Mouse (Mus musculus): ENCODE measurements around the gene Uhrf1bp1.

Uhrf1bp1 gene

DNA sequence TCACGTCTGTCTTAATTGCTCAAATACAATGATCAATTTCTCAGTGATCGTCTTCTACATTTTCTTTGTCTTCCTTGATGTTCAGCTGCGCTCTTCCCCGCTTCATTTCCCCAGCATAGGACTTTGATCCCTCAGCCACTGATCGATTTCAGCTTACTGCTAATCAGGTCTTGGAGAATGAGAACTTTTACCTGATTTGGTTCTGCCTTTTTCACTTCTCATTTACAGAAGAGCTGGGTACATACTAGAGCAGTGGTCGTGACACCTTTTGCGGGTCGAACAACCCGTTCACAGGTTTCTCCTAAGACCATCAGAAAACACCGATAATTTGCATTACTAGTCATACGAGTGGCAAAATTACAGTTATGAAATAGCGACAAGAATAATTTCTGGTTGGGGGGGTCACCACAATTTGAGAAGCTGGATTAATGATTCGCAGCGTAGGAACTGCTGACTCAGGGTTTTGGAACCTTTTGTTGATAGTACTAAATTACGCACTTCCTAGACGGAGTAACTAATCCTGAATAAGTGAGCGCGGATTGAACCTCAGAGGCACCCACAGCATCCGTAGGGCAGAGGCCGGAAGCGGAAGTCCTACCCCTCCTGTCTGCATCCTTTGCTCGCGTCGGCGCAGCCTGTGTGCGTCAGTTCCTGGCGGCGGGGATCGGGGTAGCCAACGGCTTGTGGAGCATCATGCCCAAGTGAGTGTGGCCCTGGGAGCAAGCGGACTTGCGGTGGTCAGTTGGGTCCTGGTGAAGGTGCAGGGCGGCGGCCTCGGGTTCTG is 16.6 kb upstream of the Uhrf1bp1 start:
- DNase-seq (ENCODE audit: low spot score in 2 of 2): peak; percentile 91 to 94

DNA sequence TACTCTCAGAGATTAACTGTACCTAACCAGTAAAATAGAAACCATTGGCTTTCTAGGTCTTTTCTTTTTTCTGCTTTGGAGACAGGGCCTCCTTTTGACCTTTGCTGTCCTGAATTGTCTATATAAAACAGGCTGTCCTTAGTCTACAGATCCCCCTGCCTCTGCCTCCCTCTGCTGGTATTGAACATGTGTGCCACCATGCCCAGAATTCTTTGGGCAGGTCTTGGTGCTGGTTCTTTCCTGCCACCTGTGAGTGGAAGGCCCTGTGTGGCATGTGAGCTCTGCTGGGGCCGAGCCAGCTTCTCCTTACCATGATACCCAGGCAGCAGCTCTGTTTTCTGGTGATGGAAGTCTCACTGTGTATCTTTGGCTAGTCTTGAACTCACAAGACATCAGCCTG is 7.9 kb upstream of the Uhrf1bp1 start:
- DNase-seq (ENCODE audit: low spot score in 2 of 2): no peak

DNA sequence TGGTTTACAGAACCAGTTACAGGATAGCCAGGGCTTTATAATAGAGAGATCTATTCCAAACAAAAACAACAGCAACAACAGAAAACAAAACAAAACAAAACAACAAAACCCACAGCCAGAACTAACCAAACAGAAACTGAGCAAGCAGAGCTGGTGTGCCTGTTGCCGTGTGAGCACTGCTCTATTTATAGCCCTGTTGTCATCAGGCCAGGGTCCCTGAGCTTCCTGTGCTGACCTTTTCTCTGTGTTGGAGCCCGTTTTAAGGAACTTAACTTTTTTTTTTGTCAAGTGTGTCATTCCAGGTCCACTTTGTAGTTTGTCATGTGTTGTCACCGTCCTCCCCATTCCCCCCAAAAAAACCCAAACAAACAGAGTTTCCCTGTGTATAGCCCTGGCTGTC is 5.2 kb upstream of the Uhrf1bp1 start:
- no peak for DNase-seq (ENCODE audit: low spot score in 2 of 2)

DNA sequence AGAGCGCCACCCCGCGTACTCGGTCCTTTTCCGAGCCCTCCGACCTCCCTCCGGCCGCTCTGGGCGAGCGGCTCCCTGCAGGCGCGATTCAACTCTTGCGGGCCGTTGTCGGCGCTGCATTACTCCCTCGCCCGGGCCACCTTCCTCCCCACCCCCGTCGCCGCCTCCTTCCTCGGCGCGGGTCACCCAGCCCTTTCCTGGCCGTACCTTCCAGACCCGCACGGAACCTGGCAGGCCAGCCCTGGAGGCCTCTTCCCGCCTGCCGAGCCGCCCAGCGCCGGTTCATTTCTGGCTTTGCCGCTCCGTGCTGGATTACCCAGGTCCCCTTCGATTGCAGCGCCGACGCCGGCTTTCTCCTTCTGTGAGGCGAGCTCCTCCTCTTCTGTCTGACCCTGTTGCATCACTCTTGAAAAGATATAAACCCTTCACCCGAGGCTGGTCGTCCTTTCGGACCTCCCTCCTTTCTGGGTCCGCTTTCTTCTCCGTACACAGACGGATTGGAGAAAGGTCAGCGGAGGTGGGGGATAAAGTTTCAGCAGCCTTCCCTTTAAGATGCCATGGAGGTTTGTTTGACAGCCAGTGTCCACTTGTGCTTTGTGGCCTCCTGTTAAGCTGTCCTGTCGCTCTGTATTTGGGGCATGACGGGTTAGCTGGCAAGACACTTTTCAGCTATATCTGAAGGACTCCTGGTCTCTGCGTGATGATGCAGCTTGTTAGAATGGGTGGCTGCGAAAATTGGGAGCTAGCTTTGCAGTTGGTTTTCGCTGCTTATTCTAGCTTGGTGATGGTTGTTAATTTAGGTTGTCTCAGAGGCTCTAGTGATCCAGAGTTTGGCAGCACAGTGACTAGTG is 782 bp downstream of the Uhrf1bp1 start:
- DNase-seq (ENCODE audit: low spot score in 2 of 2): peak; percentile 14 to 26

DNA sequence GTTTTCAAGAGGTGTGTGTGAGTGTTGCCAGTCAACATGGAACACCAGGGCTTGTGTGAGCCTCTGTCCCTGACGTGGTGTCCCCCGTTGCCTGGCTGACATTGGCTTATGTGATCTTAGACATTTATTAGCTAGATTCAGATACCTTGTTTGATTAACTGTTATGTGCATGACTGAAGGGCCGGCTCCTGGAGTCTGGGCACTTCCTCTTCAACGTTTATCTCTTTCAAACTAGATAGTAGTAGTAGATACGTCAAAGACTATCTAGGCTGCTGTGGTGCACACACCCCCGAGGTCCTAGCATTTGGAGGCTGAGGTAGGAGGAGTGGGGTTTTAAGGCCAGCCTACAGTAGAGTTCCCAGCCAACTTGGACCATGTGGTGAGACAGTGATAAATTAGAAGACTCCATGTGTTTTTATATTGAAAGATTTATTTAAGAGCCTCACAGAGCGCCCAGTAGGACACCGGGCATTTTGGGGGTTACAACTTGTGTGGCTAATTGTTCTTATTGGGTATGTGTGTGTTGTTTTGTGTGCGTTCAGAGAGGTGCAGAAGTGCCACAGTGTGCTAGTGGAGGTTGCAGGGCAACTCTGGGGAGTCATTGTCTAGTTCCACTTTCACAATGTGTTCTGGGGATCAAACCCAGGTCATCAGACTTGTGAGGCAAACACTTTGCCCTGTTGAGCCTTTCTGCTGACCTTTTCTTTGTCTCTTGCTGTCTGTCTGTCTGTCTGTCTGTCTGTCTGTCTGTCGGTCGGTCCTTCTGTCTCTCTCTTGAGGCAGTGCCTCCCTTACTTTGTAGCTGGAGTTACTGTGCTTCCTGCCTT is 1.6 kb downstream of the Uhrf1bp1 start:
- DNase-seq (ENCODE audit: low spot score in 2 of 2): no peak

DNA sequence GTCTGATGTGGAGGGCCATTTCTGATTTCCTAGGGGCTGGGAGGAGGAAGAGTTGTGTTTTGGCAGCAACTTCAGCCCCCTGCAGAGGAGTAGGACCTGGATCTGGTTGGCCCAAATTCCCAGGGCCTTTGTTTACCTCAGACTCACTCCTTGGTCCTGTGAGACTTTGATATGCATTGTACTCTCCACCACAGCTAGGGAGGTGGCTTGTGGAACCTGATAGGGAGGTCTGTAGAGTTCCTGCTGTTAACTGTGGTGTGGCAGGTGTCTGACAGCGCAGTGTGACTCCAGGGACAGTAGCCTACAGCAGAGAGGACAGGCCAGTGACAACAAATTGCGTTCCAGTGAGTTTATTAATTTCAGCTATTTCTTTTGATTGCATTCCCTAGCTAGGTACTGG is 2.9 kb downstream of the Uhrf1bp1 start:
- DNase-seq (ENCODE audit: low spot score in 2 of 2): no peak

DNA sequence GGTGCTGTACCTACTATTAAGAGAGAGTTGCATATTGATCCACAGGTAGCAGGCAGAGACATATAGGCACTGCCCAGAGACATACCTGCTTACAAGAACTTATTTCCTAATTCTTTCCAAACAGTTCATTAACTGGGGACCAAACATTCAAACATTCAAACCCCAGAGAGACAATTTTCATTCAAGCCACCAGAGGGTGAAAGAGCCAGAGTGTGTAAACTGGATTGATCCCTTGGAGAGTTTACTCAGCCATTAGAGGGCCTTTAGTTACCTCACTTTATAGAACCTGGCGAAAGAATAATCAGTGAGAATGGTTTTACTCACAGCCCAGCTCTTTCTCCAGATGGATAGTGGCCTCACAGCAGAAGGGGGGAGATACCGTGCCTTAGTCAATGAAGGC is 9.2 kb downstream of the Uhrf1bp1 start:
- no peak for DNase-seq (ENCODE audit: low spot score in 2 of 2)

DNA sequence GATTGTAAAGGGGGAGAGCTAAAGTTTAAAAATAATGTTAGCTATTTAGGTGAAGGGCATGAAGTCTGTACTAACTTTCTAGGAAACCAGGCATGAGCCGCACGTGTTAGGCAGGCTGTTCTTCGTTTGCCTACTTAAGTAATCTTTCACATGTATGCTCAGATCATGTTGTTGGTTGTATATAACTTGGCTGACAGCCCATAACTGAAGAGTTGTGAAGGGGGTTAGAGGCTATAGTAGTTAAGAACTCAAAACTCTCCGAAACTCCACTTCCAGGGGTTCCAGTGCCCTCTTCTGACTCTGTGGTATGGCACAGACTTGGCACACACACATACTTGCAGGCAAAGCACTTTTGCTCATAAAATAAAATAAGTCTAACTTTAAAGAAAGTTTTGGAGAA is 10.5 kb downstream of the Uhrf1bp1 start:
- DNase-seq (ENCODE audit: low spot score in 2 of 2): no peak

DNA sequence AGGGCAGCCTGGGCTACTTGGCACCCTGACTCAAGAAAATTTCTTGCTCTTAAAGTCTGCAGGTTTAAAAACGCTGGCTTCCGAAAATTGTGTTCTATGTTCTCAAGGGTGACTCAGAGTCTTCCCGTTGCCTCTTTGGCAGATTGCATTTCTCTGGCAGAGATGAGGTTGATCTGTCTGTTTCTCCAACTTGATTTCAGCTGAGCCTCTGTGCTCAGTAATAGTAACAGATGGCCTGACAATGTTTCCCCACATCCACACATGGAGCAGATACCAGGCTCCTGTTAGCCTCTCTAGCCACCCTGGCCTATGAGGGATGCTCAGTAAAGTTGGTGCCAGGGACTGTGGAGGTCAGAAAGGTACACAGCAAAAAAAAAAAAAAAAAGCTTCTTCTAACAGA is 15.6 kb downstream of the Uhrf1bp1 start:
- DNase-seq (ENCODE audit: low spot score in 2 of 2): peak in 1 of 2 experiments; percentile 12

DNA sequence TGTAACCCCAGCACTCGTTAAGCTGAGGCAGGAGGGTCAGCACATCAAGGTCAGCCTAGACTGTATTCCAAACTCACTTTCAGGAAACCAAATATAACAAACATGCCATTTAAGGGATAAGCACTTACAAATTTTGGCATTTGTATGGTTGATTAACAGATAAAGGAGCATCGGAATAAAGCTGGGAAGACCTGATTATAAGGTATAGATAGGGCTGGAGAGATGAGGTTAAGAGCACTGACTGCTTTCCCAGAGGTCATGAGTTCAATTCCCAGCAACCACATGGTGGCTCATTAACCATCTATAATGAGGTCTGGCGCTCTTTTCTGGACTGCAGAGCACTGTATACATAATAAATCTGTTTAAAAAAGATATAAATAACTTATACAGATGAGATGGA is 17.3 kb downstream of the Uhrf1bp1 start:
- DNase-seq (ENCODE audit: low spot score in 2 of 2): no peak

DNA sequence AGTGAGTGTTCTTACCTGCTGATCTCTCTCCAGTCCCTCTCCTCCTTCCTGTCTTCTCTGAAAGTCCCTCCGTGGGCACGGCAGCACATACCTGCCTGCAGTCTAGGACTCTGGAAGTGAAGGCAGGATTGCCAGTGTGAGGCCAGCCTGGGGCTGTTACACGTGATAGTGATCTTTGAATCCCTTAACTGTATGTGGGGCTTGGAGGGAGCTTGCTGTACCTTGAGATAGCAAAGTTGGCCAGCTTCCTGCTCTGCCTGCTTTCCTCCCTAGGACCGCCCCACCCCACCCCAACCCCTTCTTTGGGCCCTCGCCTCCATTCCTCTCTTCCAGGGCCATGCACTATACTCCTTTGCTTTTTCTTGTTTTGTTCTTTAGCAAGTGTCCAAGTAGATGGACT is 18.3 kb downstream of the Uhrf1bp1 start:
- no peak for DNase-seq (ENCODE audit: low spot score in 2 of 2)

DNA sequence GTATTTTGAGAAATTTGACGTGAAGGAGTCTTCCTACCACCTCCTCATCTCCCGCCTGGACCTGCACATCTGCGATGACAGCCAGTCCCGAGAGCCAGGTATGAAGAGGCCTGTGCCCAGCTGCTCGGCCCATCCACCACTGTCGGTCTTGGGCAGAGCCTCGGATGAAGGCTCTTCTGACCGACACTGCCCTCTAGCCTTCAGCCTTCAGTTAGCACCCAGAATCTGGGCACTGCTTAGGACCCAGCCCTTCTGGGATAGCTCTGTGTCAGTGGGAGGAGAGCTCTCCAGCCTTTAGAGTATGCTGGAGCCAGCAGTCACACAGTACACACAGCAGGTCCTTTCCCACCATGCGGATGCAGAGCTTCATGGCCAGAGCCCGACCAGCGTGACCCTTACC is 25.3 kb downstream of the Uhrf1bp1 start:
- DNase-seq (ENCODE audit: low spot score in 2 of 2): no peak

DNA sequence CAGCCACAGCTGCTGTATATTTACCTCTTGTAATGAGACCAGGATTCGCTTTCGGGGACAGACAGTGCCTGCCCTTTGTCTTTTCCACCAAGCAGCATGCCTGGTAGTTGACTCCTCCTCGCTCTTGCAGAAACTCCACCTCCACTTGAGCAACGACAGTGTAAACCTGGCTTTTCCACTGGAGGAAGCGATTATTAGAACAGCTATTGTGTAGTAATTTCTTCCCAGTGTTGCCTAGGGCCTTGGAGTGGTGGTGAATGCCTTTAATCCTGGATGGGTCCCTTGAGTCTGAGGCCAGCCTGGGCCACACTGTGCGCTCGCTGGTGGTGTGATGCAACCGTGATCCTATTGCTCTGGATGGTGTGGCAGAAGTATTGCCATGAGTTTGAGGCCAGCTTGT is 26.9 kb downstream of the Uhrf1bp1 start:
- DNase-seq (ENCODE audit: low spot score in 2 of 2): no peak

DNA sequence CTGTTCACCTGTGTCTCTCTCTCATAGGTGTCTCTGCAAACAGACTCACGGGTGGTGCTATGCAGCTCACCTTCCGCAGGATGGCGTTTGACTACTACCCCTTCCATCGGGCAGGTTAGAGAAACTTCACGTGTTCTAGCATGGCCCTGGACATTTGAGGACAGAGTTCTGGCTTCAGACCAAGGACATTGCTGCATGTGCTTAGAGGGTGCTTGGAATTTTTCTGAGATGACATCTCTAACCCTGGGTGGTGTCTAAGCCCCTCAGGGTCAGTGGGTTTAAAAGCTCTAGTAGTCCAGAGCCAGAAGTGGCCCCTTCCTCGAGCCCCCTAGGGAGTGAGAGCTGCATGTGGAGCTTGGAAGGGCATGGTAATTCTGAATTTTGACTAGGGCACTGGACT is 27.8 kb downstream of the Uhrf1bp1 start:
- DNase-seq (ENCODE audit: low spot score in 2 of 2): no peak

DNA sequence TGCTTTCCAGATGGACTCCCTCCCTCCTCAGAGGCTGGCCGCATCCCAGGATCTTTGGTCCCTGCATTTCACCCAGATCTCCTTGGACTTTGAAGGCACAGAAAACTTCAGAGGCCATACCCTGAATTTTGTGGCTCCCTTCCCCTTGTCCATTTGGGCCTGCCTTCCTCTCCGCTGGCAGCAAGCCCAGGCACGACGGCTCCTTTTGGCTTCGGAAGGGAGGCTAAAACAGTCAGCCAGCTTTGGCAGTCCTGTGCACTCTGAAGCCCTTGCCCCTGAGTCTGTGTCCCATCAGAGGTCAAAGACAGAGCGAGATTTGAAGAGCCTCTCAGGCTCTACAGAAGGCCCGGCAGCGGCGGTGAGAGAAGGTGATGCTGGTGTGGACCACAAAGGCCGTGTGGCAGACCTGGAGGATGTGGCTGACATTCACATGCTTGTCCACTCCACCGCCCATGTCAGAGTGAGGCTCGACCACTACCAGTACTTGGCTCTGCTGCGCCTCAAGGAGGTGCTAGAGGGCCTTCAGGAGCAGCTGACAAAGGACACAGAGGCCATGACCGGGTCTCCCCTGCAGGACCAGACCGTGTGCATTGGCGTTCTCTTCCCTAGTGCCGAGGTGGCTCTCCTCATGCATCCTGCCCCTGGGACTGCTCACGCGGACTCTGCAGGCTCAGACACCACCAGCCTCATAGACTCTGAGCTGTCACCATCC is 30.4 kb downstream of the Uhrf1bp1 start:
- DNase-seq (ENCODE audit: low spot score in 2 of 2): no peak

DNA sequence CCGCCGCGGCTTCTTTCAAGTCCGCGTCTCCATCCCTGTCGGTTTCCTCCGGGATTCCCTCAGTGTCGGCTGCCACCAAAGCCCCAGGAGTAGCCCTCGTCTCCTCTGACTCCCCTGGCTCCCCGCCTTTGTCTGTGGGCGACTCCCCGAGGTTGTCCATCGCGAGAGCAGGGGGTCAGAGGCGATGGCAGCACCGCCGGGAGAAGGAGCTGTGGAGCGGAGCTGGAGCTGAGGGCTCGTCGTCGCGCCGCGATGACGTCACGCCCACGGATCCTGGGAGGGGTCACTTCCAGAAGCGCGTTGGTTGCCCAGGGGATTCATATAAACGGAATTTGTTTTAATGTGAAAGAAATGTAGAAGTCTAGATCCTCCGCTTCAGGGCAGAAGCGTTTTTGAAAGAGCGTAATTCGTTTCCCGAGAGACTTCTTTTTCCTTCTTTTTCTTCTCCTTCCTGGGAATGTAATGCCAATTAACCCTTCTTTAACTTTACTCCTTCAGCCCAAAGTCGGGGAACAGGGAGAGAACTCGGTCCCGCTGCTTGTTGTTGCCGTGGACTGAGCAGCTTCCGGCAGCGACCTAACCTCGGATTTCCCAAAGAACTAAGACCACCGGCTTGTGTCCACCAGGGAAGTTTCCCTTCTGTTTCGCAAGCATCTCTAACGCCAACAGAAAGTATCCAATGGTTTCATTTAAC is 51.4 kb downstream of the Uhrf1bp1 start:
- DNase-seq (ENCODE audit: low spot score in 2 of 2): peak; percentile 96

DNA sequence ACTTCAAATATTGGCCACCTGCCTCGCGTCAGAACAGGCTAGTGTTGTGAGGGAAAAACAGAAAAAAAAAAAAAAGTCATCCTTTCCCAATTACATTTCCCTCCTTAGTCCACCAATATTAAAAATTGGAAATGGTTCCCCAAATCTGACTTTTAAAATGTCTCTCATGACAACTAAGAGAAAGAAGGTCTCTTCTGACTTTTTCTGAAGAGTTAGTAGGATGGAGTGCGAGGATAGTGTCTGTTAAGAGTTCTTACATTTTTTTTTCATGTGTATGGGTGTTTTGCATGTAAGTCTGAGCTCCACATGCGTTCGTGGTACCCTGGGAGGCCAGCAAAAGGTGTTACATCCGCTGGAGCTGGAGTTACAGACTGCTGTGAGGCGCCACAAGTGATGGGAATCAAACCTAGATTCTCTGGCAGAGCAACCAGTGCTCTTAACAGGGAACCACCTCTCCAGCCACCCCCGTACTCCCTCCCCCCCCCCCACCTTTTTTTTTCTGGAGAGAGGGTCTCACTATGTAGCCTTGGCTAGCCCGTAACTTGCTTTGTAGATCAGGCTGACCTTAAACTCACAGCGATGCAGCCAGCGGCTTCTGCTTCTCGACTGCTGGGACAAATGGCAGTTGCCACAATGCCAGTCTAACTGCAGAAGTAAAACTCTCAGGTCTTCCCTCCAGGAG is 52.1 kb downstream of the Uhrf1bp1 start:
- DNase-seq (ENCODE audit: low spot score in 2 of 2): no peak

DNA sequence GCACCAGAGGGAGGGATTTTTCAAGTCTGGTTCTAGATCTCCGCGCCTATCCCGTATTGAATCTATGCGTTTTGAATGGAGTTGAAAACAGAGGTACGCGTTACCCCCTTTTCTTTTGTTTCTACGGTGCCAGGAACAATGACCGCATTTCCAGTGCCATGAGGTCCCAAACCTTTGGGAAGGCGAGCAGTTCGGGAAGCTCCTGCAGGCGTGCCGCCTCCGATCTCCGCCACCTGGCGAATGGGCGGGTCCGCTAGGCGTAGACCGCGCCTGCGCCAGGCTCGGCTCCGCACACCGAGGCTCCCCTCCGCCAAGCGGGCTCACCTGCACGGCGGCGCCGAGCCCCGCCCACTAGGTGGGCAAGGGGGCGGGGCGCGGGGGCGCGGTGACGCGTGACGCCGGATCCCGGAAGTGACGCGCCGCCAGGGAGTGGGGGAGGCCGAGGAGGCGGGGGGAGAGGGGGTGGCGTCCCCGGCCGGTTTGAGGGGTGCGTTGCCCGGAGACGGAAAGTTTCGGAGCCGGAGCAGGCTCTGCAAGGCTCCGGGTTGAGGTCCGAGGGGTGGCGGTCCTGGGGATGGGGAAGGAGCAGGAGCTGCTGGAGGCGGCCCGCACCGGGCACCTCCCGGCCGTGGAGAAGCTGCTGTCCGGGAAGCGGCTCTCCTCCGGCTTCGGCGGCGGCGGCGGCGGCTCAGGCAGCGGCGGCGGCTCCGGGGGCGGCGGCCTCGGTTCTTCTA is 52.8 kb downstream of the Uhrf1bp1 start, which contains the start of gene Anks1:
Anks1 (plus strand) TSS at position 419 of the 734 bp plus-strand sequence.
- DNase-seq (ENCODE audit: low spot score in 2 of 2): peak; percentile 49 to 62

Data from frontal cortex, postnatal 25 days (tissue).